Mouse (Mus musculus) ES-E14 (cell line): ENCODE measurements at regions not wholly inside any gene's neighbourhood (a gene's known extent, or its start where the extent isn't known, plus 50 kb on each side); places are given as distances from the start of the nearest gene placed in this dataset.

ENCODE experiments used
- DNase-seq: peaks from one replicate; pipeline ENCODE4 v3.0.0-alpha.2; 2013; ENCODE audit warnings: low read depth, low spot score
- H3K27ac ChIP-seq: 2 replicates; pipeline ENCODE4 v1.5.1; 2012; ENCODE audit warnings: low read depth, mild to moderate bottlenecking, low read length, moderate library complexity, mixed read lengths; ENCODE audit not compliant: poor library complexity, insufficient read depth, severe bottlenecking
- H3K36me3 ChIP-seq: 2 replicates; pipeline ENCODE4 v1.6.1; 2012; ENCODE audit warnings: mild to moderate bottlenecking, low read length, moderate library complexity, mixed read lengths; ENCODE audit not compliant: control insufficient read depth, poor library complexity, insufficient read depth, severe bottlenecking
- H3K4me1 ChIP-seq, 2 experiments: fragments of 150-350 bp in 1 of 2; sonication (generic) in 1 of 2; 2 replicates each; pipeline ENCODE4 v1.6.1; 2012; ENCODE audit warnings: low read length in 2 of 2, mild to moderate bottlenecking in 1 of 2, mixed read lengths in 1 of 2; ENCODE audit not compliant: control insufficient read depth in 2 of 2, insufficient read depth in 2 of 2, poor library complexity in 1 of 2
- H3K4me3 ChIP-seq, 2 experiments: fragments of 150-350 bp in 1 of 2; sonication (generic) in 1 of 2; 2 replicates each; pipeline ENCODE4 v1.5.1; 2012; ENCODE audit warnings: low read length in 2 of 2, low read depth in 1 of 2, mild to moderate bottlenecking in 1 of 2, mixed read lengths in 1 of 2; ENCODE audit not compliant: insufficient read depth in 1 of 2, poor library complexity in 1 of 2, severe bottlenecking in 1 of 2
- H3K9ac ChIP-seq: 2 replicates; pipeline ENCODE4 v1.6.1; 2012; ENCODE audit warnings: low read depth, mild to moderate bottlenecking, low read length, mixed read lengths; ENCODE audit not compliant: poor library complexity, insufficient read depth, severe bottlenecking
- H3K9me3 ChIP-seq: fragments of 150-350 bp; sonication (generic); 2 replicates; pipeline ENCODE4 v1.6.1; 2012; ENCODE audit warnings: low read depth, mild to moderate bottlenecking, low read length; ENCODE audit not compliant: control insufficient read depth, insufficient read depth
- CHD2 ChIP-seq: IDR thresholded peaks from 2 replicates; pipeline ENCODE4 v1.6.1; 2014; ENCODE audit warnings: mild to moderate bottlenecking, low read depth, low read length, inconsistent platforms
- HCFC1 ChIP-seq: IDR thresholded peaks from 2 replicates; pipeline ENCODE4 v1.6.1; 2012; ENCODE audit warnings: low read length, inconsistent platforms, borderline replicate concordance; ENCODE audit not compliant: insufficient read depth
- MAFK ChIP-seq: IDR thresholded peaks from 2 replicates; pipeline ENCODE4 v1.6.1; 2014; ENCODE audit warnings: mild to moderate bottlenecking, low read depth, low read length, inconsistent platforms; ENCODE audit not compliant: insufficient read depth
- ZC3H11A ChIP-seq: IDR thresholded peaks from 2 replicates; pipeline ENCODE4 v1.6.1; 2012; ENCODE audit warnings: low read depth, mild to moderate bottlenecking, inconsistent platforms, low read length, borderline replicate concordance
- ZNF384 ChIP-seq: IDR thresholded peaks from 2 replicates; pipeline ENCODE4 v1.6.1; 2012; ENCODE audit warnings: low read depth, low read length, inconsistent platforms
- in situ Hi-C, 2 experiments: fragments of 600-800 bp; cut with MboI; formaldehyde crosslinking; loops; one replicate each; pipeline ENCODE4 v1.15.1; 2025; ENCODE audit warnings: low sequenced_read_pairs in 2 of 2, inconsistent platforms in 1 of 2; ENCODE audit not compliant: unreplicated experiment in 2 of 2

GRCm38 (mm10) chr8:10862442-10862841 is 145.8 kb downstream of the Irs2 start:
- Histone ChIP-seq H3K4me1 (0 out of 4 replicates have a peak, but pooled peaks cover 2 to 4% of the 10 kb centered on the region in 2 experiments), H3K4me3 (no peak overlapping the region), H3K36me3 (no peaks in the 10 kb centered on the region), H3K9me3 (no peaks in the 10 kb centered on the region), H3K27ac (no peak overlapping the region), H3K9ac (no peak overlapping the region)
- no peak for TF ChIP-seq MAFK
- no peak for TF ChIP-seq ZC3H11A
- TF ChIP-seq ZNF384 = no peak
- TF ChIP-seq CHD2 = no peak
- no peak for TF ChIP-seq HCFC1
- in situ Hi-C loops = no loop called here
- no peak for DNase-seq

- Histone ChIP-seq H3K36me3 (no peaks in the 10 kb centered on the region), H3K9me3 (no peaks in the 10 kb centered on the region), H3K9ac (no peak overlapping the region), H3K4me3 (no peak overlapping the region), H3K4me1 (0 out of 4 replicates have a peak, but pooled peaks cover 2 to 3% of the 10 kb centered on the region in 2 experiments), H3K27ac (no peak overlapping the region)
- in situ Hi-C loops = no loop called here
- DNase-seq = no peak
- TF ChIP-seq HCFC1 = no peak
Measured at GRCm38 (mm10) chr8:10860810-10861209, 147.4 kb downstream of the Irs2 start.

- Histone ChIP-seq H3K36me3 (no peaks in the 10 kb centered on the region), H3K4me3 (no peak overlapping the region), H3K27ac (no peak overlapping the region), H3K9ac (no peak overlapping the region), H3K9me3 (no peaks in the 10 kb centered on the region), H3K4me1 (no peaks in the 10 kb centered on the region)
- in situ Hi-C loops = no loop called here
- DNase-seq = no peak
- no peak for TF ChIP-seq ZNF384
- TF ChIP-seq MAFK = no peak
- no peak for TF ChIP-seq CHD2
Measured at GRCm38 (mm10) chr8:10857874-10858273, 150.4 kb downstream of the Irs2 start.

GRCm38 (mm10) chr8:10856996-10857720 is 151.1 kb downstream of the Irs2 start:
- H3K4me3 ChIP-seq = no peak overlapping the region
- no peaks in the 10 kb centered on the region for H3K36me3 ChIP-seq
- H3K9me3 ChIP-seq = no peaks in the 10 kb centered on the region
- in situ Hi-C loops = no loop called here
- no peak for TF ChIP-seq MAFK
- TF ChIP-seq ZC3H11A = no peak
- TF ChIP-seq CHD2 = no peak
- TF ChIP-seq ZNF384 = no peak
- TF ChIP-seq HCFC1 = no peak
- no peak overlapping the region for H3K27ac ChIP-seq
- DNase-seq = no peak
- no peak overlapping the region for H3K9ac ChIP-seq
- no peaks in the 10 kb centered on the region for H3K4me1 ChIP-seq

- no peak overlapping the region for H3K9ac ChIP-seq
- H3K9me3 ChIP-seq = no peaks in the 10 kb centered on the region
- H3K27ac ChIP-seq = no peak overlapping the region
- H3K4me3 ChIP-seq = no peak overlapping the region
- no peak for DNase-seq
- no peaks in the 10 kb centered on the region for H3K36me3 ChIP-seq
- in situ Hi-C loops = no loop called here
- H3K4me1 ChIP-seq = no peaks in the 10 kb centered on the region
- TF ChIP-seq HCFC1 = no peak
- TF ChIP-seq ZC3H11A = no peak
- no peak for TF ChIP-seq CHD2
- no peak for TF ChIP-seq ZNF384
- no peak for TF ChIP-seq MAFK
Measured at GRCm38 (mm10) chr8:10855696-10856095, 152.6 kb downstream of the Irs2 start.
